Mouse (Mus musculus): ENCODE data around the gene Rap1a.

- TF ChIP-seq CTCF (IDR thresholded peaks at IDR 0.05; ENCODE audit: control insufficient read depth, insufficient read depth, insufficient read length), result no peak
- TF ChIP-seq MYOG (IDR thresholded peaks at IDR 0.05; ENCODE audit: control insufficient read depth, extremely low read depth, insufficient read length), result no peak
These were observed 6.8 kb downstream of the Rap1a start for GRCm38 (mm10) chr3:105794309-105794708.
